Mouse (Mus musculus) heart, embryonic 12.5 days (tissue): ENCODE measurements at regions not wholly inside any gene's neighbourhood (a gene's known extent, or its start where the extent isn't known, plus 50 kb on each side); places are given as distances from the start of the nearest gene placed in this dataset.

Experiments used
- ATAC-seq: fragments of 200-750 bp; cut with Nextera tagmentation; 2 replicates; pipeline ENCODE4 v1.8.0; 2017; ENCODE audit warnings: moderate TSS enrichment, moderate library complexity; ENCODE audit not compliant: insufficient number of reproducible peaks, low FRiP score
- H3K27ac ChIP-seq: fragments of 300-500 bp; sonication (generic); 2 replicates; pipeline ENCODE4 v1.5.1; 2016; ENCODE audit warnings: mild to moderate bottlenecking, moderate library complexity; ENCODE audit not compliant: poor library complexity, severe bottlenecking
- H3K27me3 ChIP-seq: fragments of 300-500 bp; sonication (generic); replicated peaks from 2 replicates; pipeline ENCODE4 v1.6.1; 2016; ENCODE audit warnings: mild to moderate bottlenecking, moderate library complexity
- H3K36me3 ChIP-seq: fragments of 300-500 bp; sonication (generic); 2 replicates; pipeline ENCODE4 v1.6.1; 2016; ENCODE audit warnings: mild to moderate bottlenecking, moderate library complexity
- H3K4me1 ChIP-seq: fragments of 300-500 bp; sonication (generic); replicated peaks from 2 replicates; pipeline ENCODE4 v1.6.1; 2016; ENCODE audit warnings: mild to moderate bottlenecking
- H3K4me2 ChIP-seq: fragments of 300-500 bp; sonication (generic); 2 replicates; pipeline ENCODE4 v1.6.1; 2016; ENCODE audit warnings: mild to moderate bottlenecking, moderate library complexity
- H3K4me3 ChIP-seq: fragments of 300-500 bp; sonication (generic); 2 replicates; pipeline ENCODE4 v1.5.1; 2016; ENCODE audit warnings: mild to moderate bottlenecking
- H3K9ac ChIP-seq: fragments of 300-500 bp; sonication (generic); 2 replicates; pipeline ENCODE4 v1.6.1; 2016; ENCODE audit warnings: mild to moderate bottlenecking, moderate library complexity
- H3K9me3 ChIP-seq: fragments of 300-500 bp; sonication (generic); replicated peaks from 2 replicates; pipeline ENCODE4 v1.6.1; 2016; ENCODE audit warnings: mild to moderate bottlenecking, moderate library complexity
- WGBS: fragments of 180-500 bp; shearing (Covaris S2); methylation state at CpG from one replicate; pipeline ENCODE4 v1.1.7; 2016; 5-methylcytosine and 5-hydroxymethylcytosine counted together

DNA sequence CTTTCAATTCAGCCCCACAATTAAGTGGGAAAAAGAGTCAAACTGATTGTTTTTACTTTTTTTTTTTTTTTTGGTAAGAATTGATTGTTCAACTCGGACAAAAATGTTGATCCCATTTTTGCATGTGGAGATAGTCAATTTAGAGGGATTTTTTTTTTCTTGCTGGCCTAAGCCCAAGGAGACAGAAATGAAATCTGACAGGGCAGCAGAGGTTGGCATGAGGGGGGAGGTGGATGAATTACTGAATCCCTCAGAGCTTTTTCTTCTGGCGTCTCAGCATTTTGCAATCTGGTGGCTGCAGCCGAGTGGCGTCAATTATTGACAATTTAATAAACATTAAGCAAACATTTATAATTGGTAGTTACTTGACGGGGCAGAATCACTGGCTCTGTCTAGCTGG, 356.6 kb downstream of the Cd83 start:
- H3K27me3 ChIP-seq = no peaks in the 10 kb centered on the region
- 84% methylated on average over 5 of the region's 5 CpGs for WGBS
- no peak overlapping the region for H3K4me2 ChIP-seq
- no peak overlapping the region for H3K4me3 ChIP-seq
- H3K4me1 ChIP-seq = no peaks in the 10 kb centered on the region
- no peak overlapping the region for H3K9ac ChIP-seq
- peaks cover 12% of the 10 kb centered on the region for H3K9me3 ChIP-seq
- ATAC-seq = no peak
- H3K36me3 ChIP-seq = 0 out of 2 replicates have a peak, but pooled peaks cover 4% of the 10 kb centered on the region
- no peak overlapping the region for H3K27ac ChIP-seq

DNA sequence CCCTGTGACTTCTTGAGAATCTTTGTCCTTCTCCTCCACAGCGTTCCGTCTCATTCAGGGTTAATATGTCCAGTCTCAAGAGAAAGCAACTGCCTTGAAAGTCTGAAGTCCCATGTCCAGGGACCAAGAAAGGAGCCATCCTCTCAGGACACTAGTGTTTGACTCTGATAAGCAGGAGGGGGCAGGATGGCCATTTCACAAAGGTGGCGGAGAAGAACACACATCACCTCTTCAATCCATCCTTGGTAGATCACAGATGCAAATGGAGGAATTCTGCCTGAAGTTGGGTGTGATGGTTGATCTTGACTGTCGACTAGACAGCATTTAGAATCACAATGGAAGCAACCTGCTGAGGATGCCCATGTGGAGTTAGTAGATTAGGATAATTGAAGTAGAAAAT, 360.9 kb downstream of the Cd83 start:
- no peak overlapping the region for H3K9ac ChIP-seq
- H3K27ac ChIP-seq = no peak overlapping the region
- 85% methylated on average over 4 of the region's 4 CpGs for WGBS
- no peaks in the 10 kb centered on the region for H3K27me3 ChIP-seq
- H3K4me1 ChIP-seq = no peaks in the 10 kb centered on the region
- H3K4me2 ChIP-seq = no peak overlapping the region
- 0 out of 2 replicates have a peak, but pooled peaks cover 4% of the 10 kb centered on the region for H3K36me3 ChIP-seq
- H3K9me3 ChIP-seq = peaks cover 12% of the 10 kb centered on the region
- no peak for ATAC-seq
- H3K4me3 ChIP-seq = no peak overlapping the region

DNA sequence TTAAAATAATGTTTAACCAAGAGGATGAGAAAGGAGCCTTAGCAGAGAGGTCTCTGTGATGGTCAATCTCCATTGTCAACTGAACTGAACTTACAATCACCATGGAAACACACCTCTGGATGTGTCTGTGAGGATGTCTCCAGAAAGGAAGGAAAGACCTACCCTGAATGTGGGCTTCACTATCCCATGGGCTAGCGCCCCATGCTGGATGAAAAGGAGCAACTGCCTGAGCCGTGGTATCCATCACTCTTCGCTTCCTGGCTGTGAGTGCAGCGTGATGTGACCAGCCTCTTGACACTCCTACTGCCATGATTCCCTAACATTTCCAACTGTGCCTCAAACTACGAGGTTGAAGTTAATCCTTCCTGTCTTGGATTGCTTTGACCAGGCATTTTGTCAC, 363.3 kb downstream of the Cd83 start:
- Histone ChIP-seq H3K4me1 (peaks cover 2% of the 10 kb centered on the region; the same call in 1 of the 2 replicates), H3K27me3 (no peaks in the 10 kb centered on the region), H3K27ac (no peak overlapping the region), H3K9me3 (peaks cover 12% of the 10 kb centered on the region), H3K4me3 (no peak overlapping the region), H3K4me2 (no peak overlapping the region), H3K9ac (no peak overlapping the region), H3K36me3 (0 out of 2 replicates have a peak, but pooled peaks cover 4% of the 10 kb centered on the region)
- 71% methylated on average over 5 of the region's 5 CpGs for WGBS
- ATAC-seq = no peak

DNA sequence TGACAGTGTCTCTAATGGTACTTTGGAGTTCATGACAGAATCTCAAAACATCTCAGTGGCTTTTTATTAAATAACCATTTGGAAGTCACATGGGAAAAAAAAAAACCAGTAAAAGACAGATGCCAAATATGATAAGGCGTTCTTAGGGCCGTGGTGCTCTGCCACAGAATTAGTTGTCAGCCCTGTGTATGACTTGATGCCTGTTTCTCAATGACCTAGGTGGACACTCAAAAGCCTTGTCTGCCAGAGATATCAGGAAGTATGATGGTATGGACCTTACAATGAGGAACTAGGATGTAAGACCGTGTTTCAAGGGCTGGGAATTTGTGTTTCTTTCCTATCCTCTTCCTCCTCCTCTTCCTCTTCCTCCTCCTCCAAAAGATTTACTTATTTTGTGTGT, 364.9 kb downstream of the Cd83 start:
- no peak overlapping the region for H3K27ac ChIP-seq
- no peaks in the 10 kb centered on the region for H3K27me3 ChIP-seq
- H3K4me3 ChIP-seq = no peak overlapping the region
- ATAC-seq = no peak
- H3K4me2 ChIP-seq = no peak overlapping the region
- 72% methylated on average over 3 of the region's 3 CpGs for WGBS
- H3K9me3 ChIP-seq = peaks cover 17% of the 10 kb centered on the region
- H3K4me1 ChIP-seq = peaks cover 7% of the 10 kb centered on the region; the same call in 1 of the 2 replicates
- H3K9ac ChIP-seq = no peak overlapping the region
- 0 out of 2 replicates have a peak, but pooled peaks cover under 1% of the 10 kb centered on the region for H3K36me3 ChIP-seq

DNA sequence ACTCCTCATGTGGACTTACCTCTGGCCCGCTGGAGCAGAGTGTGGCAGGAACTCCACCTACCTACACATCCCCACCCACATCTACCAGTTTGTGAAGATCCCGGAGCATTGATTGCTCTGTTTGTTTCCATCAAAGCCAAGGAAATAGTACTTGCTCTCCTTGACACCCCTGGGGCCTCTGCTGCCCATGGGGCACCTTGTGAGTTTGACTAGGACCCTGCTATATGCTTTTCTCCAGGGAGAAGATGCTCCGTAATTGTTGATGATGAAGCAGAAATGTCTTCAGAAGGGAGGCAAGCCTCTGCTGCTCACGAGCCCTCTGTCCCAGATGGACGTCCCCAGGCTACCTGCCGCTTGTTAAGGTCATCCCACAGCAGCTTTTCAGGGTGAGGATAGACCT, 367.0 kb downstream of the Cd83 start:
- Histone ChIP-seq H3K36me3 (no peaks in the 10 kb centered on the region), H3K4me3 (no peak overlapping the region), H3K27me3 (no peaks in the 10 kb centered on the region), H3K9me3 (peaks cover 7% of the 10 kb centered on the region; the same call in 1 of the 2 replicates), H3K9ac (no peak overlapping the region), H3K27ac (no peak overlapping the region), H3K4me2 (no peak overlapping the region), H3K4me1 (peaks cover 7% of the 10 kb centered on the region; the same call in 1 of the 2 replicates)
- ATAC-seq = no peak
- WGBS = 83% methylated on average over 6 of the region's 6 CpGs

DNA sequence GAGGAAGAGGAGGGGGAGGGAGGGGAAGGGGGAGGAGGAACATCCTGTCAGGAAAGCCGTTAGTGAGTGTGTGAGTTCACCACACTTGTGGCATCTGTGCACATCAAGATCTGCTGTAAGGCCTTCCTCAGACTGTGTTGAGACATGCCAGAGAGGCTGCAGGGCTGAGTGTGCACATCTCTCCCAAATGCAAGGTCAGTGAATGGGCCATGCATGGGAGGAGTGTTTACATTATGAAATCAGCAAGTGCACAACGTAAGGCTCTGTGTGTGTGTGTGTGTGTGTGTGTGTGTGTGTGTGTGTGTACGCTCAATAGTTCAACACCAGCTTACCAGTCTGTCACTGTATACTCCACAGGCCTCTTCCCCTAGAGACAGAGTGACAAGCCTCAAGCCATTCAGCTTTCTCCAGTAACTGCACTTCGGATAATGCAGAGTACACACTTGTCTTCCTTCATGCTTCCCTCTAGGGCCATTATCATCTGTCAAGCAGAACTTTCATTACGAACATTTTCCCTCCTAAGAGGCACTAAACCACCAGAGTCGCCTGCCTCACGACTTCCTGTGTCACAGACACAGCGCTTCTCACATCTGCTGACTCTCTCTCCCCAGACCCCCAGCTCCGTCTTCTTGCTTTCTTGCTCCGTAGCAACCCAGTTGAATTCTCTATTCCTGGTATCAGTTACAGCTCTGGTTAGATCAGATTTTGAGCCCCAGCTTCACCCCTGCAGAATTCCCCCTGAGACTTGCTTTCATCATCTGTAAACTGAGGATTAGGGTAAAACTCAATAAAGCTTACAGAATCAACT, 368.4 kb downstream of the Cd83 start:
- H3K27me3 ChIP-seq = no peaks in the 10 kb centered on the region
- no peak overlapping the region for H3K4me2 ChIP-seq
- no peaks in the 10 kb centered on the region for H3K36me3 ChIP-seq
- H3K9ac ChIP-seq = no peak overlapping the region
- WGBS = 53% methylated on average over 10 of the region's 10 CpGs
- peaks cover 7% of the 10 kb centered on the region; the same call in 1 of the 2 replicates for H3K9me3 ChIP-seq
- peaks cover 7% of the 10 kb centered on the region; the same call in 1 of the 2 replicates for H3K4me1 ChIP-seq
- no peak for ATAC-seq
- no peak overlapping the region for H3K4me3 ChIP-seq
- H3K27ac ChIP-seq = no peak overlapping the region

DNA sequence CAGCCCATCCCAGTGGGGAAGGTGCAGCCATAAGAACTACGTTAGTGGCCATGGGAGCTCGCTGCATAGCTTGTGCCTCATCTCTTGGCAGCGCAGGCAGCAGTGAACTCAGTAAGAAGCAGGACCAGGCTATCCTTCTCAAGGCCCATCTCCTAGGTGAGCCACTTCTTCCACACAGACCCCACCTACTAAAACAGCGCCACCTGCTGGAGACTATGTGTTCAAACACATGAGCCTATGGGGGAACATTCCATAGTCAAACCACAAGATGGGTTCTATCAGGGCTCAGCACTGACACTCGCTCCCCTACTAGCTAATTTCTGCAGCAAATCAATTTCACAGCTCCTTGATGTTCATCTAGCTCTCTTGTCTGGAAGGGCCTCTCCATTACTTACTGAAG, 369.2 kb downstream of the Cd83 start:
- no peak overlapping the region for H3K4me3 ChIP-seq
- ATAC-seq = no peak
- H3K36me3 ChIP-seq = no peaks in the 10 kb centered on the region
- no peak overlapping the region for H3K4me2 ChIP-seq
- peaks cover 7% of the 10 kb centered on the region; the same call in 1 of the 2 replicates for H3K9me3 ChIP-seq
- H3K27ac ChIP-seq = no peak overlapping the region
- 85% methylated on average over 5 of the region's 5 CpGs for WGBS
- H3K4me1 ChIP-seq = peaks cover 7% of the 10 kb centered on the region; the same call in 1 of the 2 replicates
- H3K27me3 ChIP-seq = no peaks in the 10 kb centered on the region
- H3K9ac ChIP-seq = no peak overlapping the region

DNA sequence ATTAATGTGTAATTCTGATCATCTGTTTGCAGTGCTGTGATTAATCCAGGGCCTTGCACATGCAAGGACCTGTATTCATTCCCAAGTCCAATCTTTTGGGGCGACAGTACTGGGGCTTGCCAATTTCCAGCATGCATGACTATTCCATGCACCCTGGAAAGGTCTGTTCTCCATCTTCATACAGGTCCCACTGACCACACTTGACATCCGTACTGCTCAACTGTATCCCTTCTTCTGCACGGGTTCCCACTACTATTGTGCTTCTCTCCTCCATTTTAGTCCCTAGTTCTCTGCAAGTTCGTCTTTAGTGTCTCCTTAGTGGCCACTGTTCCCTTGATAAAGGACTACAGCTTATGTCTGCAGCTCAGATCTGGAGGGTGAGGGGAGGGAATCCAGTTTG, 371.4 kb downstream of the Cd83 start:
- Histone ChIP-seq H3K27ac (no peak overlapping the region), H3K36me3 (no peaks in the 10 kb centered on the region), H3K27me3 (no peaks in the 10 kb centered on the region), H3K9ac (no peak overlapping the region), H3K9me3 (peaks cover 7% of the 10 kb centered on the region; the same call in 1 of the 2 replicates), H3K4me2 (no peak overlapping the region), H3K4me3 (no peak overlapping the region), H3K4me1 (peaks cover 11% of the 10 kb centered on the region; the same call in 1 of the 2 replicates)
- 81% methylated on average over 4 of the region's 4 CpGs for WGBS
- no peak for ATAC-seq

DNA sequence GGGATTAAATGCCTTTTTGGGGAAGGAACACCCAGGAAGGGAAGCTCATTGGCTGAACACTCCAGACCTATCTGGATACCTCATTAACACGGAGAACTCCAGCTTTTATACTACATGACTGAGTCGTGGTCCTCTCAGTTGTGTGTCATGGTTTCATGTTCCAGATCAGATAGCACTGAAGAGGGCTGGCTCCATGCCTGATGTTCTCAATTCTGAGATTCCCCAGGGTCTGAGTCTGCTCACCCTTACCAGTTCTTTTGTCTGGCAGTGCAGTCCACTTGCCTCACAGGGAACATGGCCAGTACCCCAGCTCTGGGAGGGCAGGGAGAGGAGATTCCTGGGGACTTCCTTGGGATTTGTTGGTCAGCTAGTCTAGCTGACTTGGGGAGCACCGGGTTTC, 372.0 kb downstream of the Cd83 start:
- H3K4me1 ChIP-seq = peaks cover 11% of the 10 kb centered on the region; the same call in 1 of the 2 replicates
- no peak overlapping the region for H3K4me3 ChIP-seq
- no peak overlapping the region for H3K4me2 ChIP-seq
- no peaks in the 10 kb centered on the region for H3K27me3 ChIP-seq
- 63% methylated on average over 3 of the region's 3 CpGs for WGBS
- no peak for ATAC-seq
- H3K9me3 ChIP-seq = peaks cover 7% of the 10 kb centered on the region; the same call in 1 of the 2 replicates
- no peak overlapping the region for H3K9ac ChIP-seq
- H3K27ac ChIP-seq = no peak overlapping the region
- H3K36me3 ChIP-seq = no peaks in the 10 kb centered on the region

DNA sequence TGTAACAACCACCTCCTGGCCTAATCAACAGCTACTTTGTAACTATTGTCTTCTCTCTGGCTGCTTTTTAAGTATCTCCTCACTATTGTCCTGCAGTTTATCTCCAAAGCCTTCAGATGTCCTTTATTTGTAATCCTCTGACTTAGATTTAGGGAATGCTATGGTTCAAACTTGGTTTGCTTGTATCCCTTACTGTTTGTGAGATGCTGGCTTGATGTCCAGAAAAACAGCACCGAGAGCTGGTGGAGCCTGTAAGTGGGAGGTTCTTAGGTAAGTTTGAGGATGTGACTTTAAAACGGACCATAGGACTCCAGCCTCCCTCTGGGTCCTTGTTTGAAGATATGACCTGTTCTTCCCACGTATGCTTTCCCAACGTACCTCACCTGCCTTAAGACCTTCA, 372.7 kb downstream of the Cd83 start:
- 64% methylated on average over 4 of the region's 4 CpGs for WGBS
- Histone ChIP-seq H3K36me3 (no peaks in the 10 kb centered on the region), H3K9me3 (peaks cover 7% of the 10 kb centered on the region; the same call in 1 of the 2 replicates), H3K4me3 (no peak overlapping the region), H3K9ac (no peak overlapping the region), H3K4me2 (no peak overlapping the region), H3K27me3 (no peaks in the 10 kb centered on the region), H3K4me1 (peaks cover 11% of the 10 kb centered on the region; the same call in 1 of the 2 replicates), H3K27ac (no peak overlapping the region)
- ATAC-seq = no peak

DNA sequence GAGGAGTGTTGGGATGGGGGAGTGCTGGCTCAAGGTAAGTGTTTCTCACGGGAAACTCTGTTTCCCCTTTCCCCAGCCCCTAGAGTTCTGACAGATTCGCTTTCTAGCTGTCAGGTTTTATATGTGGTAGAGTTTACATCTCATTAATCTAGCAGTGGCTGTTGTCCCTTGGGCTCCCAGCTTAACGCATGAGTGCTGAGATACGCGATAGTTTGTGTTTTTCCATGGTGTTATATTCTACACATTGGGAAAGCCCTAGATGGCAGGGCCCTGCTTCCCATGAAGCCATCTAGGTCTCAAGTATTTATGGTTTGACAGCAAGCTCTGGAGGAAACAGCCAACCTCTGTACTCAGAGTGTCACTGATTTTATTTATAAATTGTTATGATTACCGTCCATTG, 373.8 kb downstream of the Cd83 start:
- 0 out of 2 replicates have a peak, but pooled peaks cover 4% of the 10 kb centered on the region for H3K4me1 ChIP-seq
- no peak overlapping the region for H3K4me2 ChIP-seq
- no peaks in the 10 kb centered on the region for H3K36me3 ChIP-seq
- no peak overlapping the region for H3K9ac ChIP-seq
- no peak for ATAC-seq
- H3K9me3 ChIP-seq = peaks cover 7% of the 10 kb centered on the region; the same call in 1 of the 2 replicates
- 71% methylated on average over 6 of the region's 6 CpGs for WGBS
- no peaks in the 10 kb centered on the region for H3K27me3 ChIP-seq
- no peak overlapping the region for H3K4me3 ChIP-seq
- H3K27ac ChIP-seq = no peak overlapping the region
